Mouse (Mus musculus) stomach, embryonic 15.5 days (tissue): ENCODE results near the gene Ly6g5b. TPM values are rescaled to one million over a fixed set of nuclear protein-coding genes. Genes with fewer than 3 reads are reported as not detected.
A peak's percentile ranks its signal among the peaks of the same experiment; 100 is the strongest.

Experiments
- ATAC-seq: fragments of 200-750 bp; cut with Nextera tagmentation; 2 replicates; pipeline ENCODE4 v1.8.0; 2017; ENCODE audit warnings: low read depth, moderate number of reproducible peaks, moderate TSS enrichment; ENCODE audit not compliant: insufficient read depth, low FRiP score
- H3K27ac ChIP-seq: fragments of 300-500 bp; sonication (generic); 2 replicates; pipeline ENCODE4 v1.5.1; 2015; ENCODE audit warnings: mild to moderate bottlenecking, inconsistent platforms
- H3K27me3 ChIP-seq: fragments of 300-500 bp; sonication (generic); replicated peaks from 2 replicates; pipeline ENCODE4 v1.6.1; 2015; ENCODE audit warnings: inconsistent platforms
- H3K36me3 ChIP-seq: fragments of 300-500 bp; sonication (generic); 2 replicates; pipeline ENCODE4 v1.6.1; 2015; ENCODE audit warnings: inconsistent platforms
- H3K4me1 ChIP-seq: fragments of 300-500 bp; sonication (generic); 2 replicates; pipeline ENCODE4 v1.6.1; 2015; ENCODE audit warnings: inconsistent platforms
- H3K4me2 ChIP-seq: fragments of 300-500 bp; sonication (generic); 2 replicates; pipeline ENCODE4 v1.6.1; 2015; ENCODE audit warnings: mild to moderate bottlenecking, inconsistent platforms
- H3K4me3 ChIP-seq: fragments of 300-500 bp; sonication (generic); replicated peaks from 2 replicates; pipeline ENCODE4 v1.5.1; 2015; ENCODE audit warnings: inconsistent platforms
- H3K9ac ChIP-seq: fragments of 300-500 bp; sonication (generic); 2 replicates; pipeline ENCODE4 v1.6.1; 2015; ENCODE audit warnings: inconsistent platforms
- H3K9me3 ChIP-seq: fragments of 300-500 bp; sonication (generic); 2 replicates; pipeline ENCODE4 v1.6.1; 2016; ENCODE audit warnings: inconsistent platforms
- WGBS: fragments of 180-500 bp; shearing (Covaris S2); methylation state at CpG from one replicate; pipeline ENCODE4 v1.1.7; 2015; 5-methylcytosine and 5-hydroxymethylcytosine counted together
- polyA plus RNA-seq: library from polyadenylated mRNA; unstranded; fragments of >200 nt; fragmentation: Nextera tagmentation; extraction: Ambion mirVana; gene quantifications from 2 replicates; pipeline ENCODE4 v1.2.1, GENCODE M21; 2015

Ly6g5b gene
- polyA plus RNA-seq, 1 experiment from 2014 or later: 0.69 TPM

- WGBS: 75% methylated on average over 3 of the region's 3 CpGs
- ATAC-seq: no peak
- Histone ChIP-seq H3K4me3 (no peak overlapping the region), H3K27me3 (no peaks in the 10 kb centered on the region), H3K4me2 (no peak overlapping the region), H3K9me3 (no peaks in the 10 kb centered on the region), H3K4me1 (0 out of 2 replicates have a peak, but pooled peaks cover 3% of the 10 kb centered on the region), H3K36me3 (no peaks in the 10 kb centered on the region), H3K27ac (no peak overlapping the region), H3K9ac (no peak overlapping the region)
Measured at GRCm38 (mm10) chr17:35083929-35084497, 31.2 kb downstream of the Ly6g5b start.

GRCm38 (mm10) chr17:35082841-35083576 lies 32.2 kb downstream of the Ly6g5b start:
- H3K9me3 ChIP-seq: no peaks in the 10 kb centered on the region
- H3K27me3 ChIP-seq: no peaks in the 10 kb centered on the region
- no peaks in the 10 kb centered on the region for H3K36me3 ChIP-seq
- H3K27ac ChIP-seq: no peak overlapping the region
- H3K4me2 ChIP-seq: no peak overlapping the region
- no peak overlapping the region for H3K4me3 ChIP-seq
- 81% methylated on average over 16 of the region's 16 CpGs for WGBS
- no peak for ATAC-seq
- no peak overlapping the region for H3K9ac ChIP-seq
- H3K4me1 ChIP-seq: 0 out of 2 replicates have a peak, but pooled peaks cover 3% of the 10 kb centered on the region

- Histone ChIP-seq H3K27me3 (no peaks in the 10 kb centered on the region), H3K4me3 (no peak overlapping the region), H3K9me3 (no peaks in the 10 kb centered on the region), H3K9ac (no peak overlapping the region), H3K36me3 (no peaks in the 10 kb centered on the region), H3K27ac (no peak overlapping the region), H3K4me1 (peaks cover 10% of the 10 kb centered on the region), H3K4me2 (no peak overlapping the region)
- ATAC-seq: no peak
- 82% methylated on average over 4 of the region's 4 CpGs for WGBS
Measured at GRCm38 (mm10) chr17:35080710-35081109, 34.5 kb downstream of the Ly6g5b start.

GRCm38 (mm10) chr17:35080248-35080647 lies 35.0 kb downstream of the Ly6g5b start:
- H3K4me3 ChIP-seq: no peak overlapping the region
- peak overlapping the region; percentile 18; the same call in 1 of the 2 replicates for H3K27ac ChIP-seq
- no peaks in the 10 kb centered on the region for H3K36me3 ChIP-seq
- no peaks in the 10 kb centered on the region for H3K9me3 ChIP-seq
- H3K27me3 ChIP-seq: no peaks in the 10 kb centered on the region
- H3K9ac ChIP-seq: no peak overlapping the region
- ATAC-seq: no peak
- 45% methylated on average over 6 of the region's 6 CpGs for WGBS
- H3K4me2 ChIP-seq: 0 out of 2 replicates have a peak overlapping the region, but pooled peaks have one; percentile 8
- peaks cover 10% of the 10 kb centered on the region for H3K4me1 ChIP-seq

- H3K9me3 ChIP-seq: no peaks in the 10 kb centered on the region
- H3K36me3 ChIP-seq: no peaks in the 10 kb centered on the region
- ATAC-seq: peak; percentile 83
- 47% methylated on average over 9 of the region's 9 CpGs for WGBS
- H3K27ac ChIP-seq: peak overlapping the region; percentile 18; the same call in 1 of the 2 replicates
- H3K4me1 ChIP-seq: peaks cover 10% of the 10 kb centered on the region
- H3K9ac ChIP-seq: no peak overlapping the region
- H3K4me2 ChIP-seq: 0 out of 2 replicates have a peak overlapping the region, but pooled peaks have one; percentile 8
- no peak overlapping the region for H3K4me3 ChIP-seq
- no peaks in the 10 kb centered on the region for H3K27me3 ChIP-seq
Measured at GRCm38 (mm10) chr17:35079778-35080177, 35.5 kb downstream of the Ly6g5b start.

- peak within 1 kb of the TSS; percentile 55 for H3K4me2 ChIP-seq
- H3K9ac ChIP-seq: no peak within 1 kb of the TSS
- WGBS: 11% methylated on average over 14 of the region's 14 CpGs
- H3K27me3 ChIP-seq: no peaks in the 10 kb centered on the region
- H3K27ac ChIP-seq: peak within 1 kb of the TSS; percentile 68
- peaks cover 10% of the 10 kb centered on the region for H3K4me1 ChIP-seq
- H3K36me3 ChIP-seq: no peaks in the 10 kb centered on the region
- peak; percentile 49 for ATAC-seq
- H3K9me3 ChIP-seq: no peaks in the 10 kb centered on the region
- H3K4me3 ChIP-seq: peak within 1 kb of the TSS; percentile 32
Measured at GRCm38 (mm10) chr17:35077786-35078233, 37.4 kb downstream of the Ly6g5b start, which contains the start of gene Ly6g6d. Gene Ly6g6d, minus strand, starts transcription at chr17:35078065.

GRCm38 (mm10) chr17:35077285-35077684 lies 37.9 kb downstream of the Ly6g5b start:
- Histone ChIP-seq H3K4me2 (peak overlapping the region; percentile 55), H3K9me3 (no peaks in the 10 kb centered on the region), H3K4me1 (peaks cover 10% of the 10 kb centered on the region), H3K9ac (no peak overlapping the region), H3K27me3 (no peaks in the 10 kb centered on the region), H3K36me3 (no peaks in the 10 kb centered on the region), H3K27ac (peak overlapping the region; percentile 68), H3K4me3 (peak overlapping the region; percentile 32)
- 46% methylated on average over 2 of the region's 2 CpGs for WGBS
- no peak for ATAC-seq

- Histone ChIP-seq H3K9ac (no peak within 1 kb of the TSS), H3K4me1 (peaks cover 10% of the 10 kb centered on the region), H3K4me3 (peak within 1 kb of the TSS; percentile 32), H3K27me3 (no peaks in the 10 kb centered on the region), H3K4me2 (peak within 1 kb of the TSS; percentile 55), H3K27ac (peak within 1 kb of the TSS; percentile 68), H3K9me3 (no peaks in the 10 kb centered on the region), H3K36me3 (no peaks in the 10 kb centered on the region)
- WGBS: 30% methylated on average over 10 of the region's 10 CpGs
- no peak for ATAC-seq
Measured at GRCm38 (mm10) chr17:35076507-35077176, 38.6 kb downstream of the Ly6g5b start, which contains the start of gene Ly6g6e. Gene Ly6g6e, plus strand, starts transcription at chr17:35076902.

GRCm38 (mm10) chr17:35074097-35074496 lies 41.1 kb downstream of the Ly6g5b start:
- Histone ChIP-seq H3K4me3 (no peak overlapping the region), H3K4me1 (peaks cover 7% of the 10 kb centered on the region), H3K9ac (no peak overlapping the region), H3K9me3 (no peaks in the 10 kb centered on the region), H3K27ac (no peak overlapping the region), H3K4me2 (no peak overlapping the region), H3K27me3 (no peaks in the 10 kb centered on the region), H3K36me3 (no peaks in the 10 kb centered on the region)
- no peak for ATAC-seq
- 46% methylated on average over 17 of the region's 17 CpGs for WGBS

- H3K4me1 ChIP-seq: 0 out of 2 replicates have a peak, but pooled peaks cover 2% of the 10 kb centered on the region
- WGBS: 72% methylated on average over 9 of the region's 9 CpGs
- no peaks in the 10 kb centered on the region for H3K36me3 ChIP-seq
Measured at GRCm38 (mm10) chr17:35071454-35071853, 43.8 kb downstream of the Ly6g5b start.

GRCm38 (mm10) chr17:35070556-35071229 lies 44.5 kb downstream of the Ly6g5b start:
- Histone ChIP-seq H3K27ac (peak overlapping the region; percentile 52; the same call in 1 of the 2 replicates), H3K27me3 (0 out of 2 replicates have a peak, but pooled peaks cover 6% of the 10 kb centered on the region), H3K9ac (no peak overlapping the region), H3K4me2 (no peak overlapping the region), H3K36me3 (no peaks in the 10 kb centered on the region), H3K4me1 (peaks cover under 1% of the 10 kb centered on the region; the same call in 1 of the 2 replicates), H3K4me3 (no peak overlapping the region), H3K9me3 (no peaks in the 10 kb centered on the region)
- ATAC-seq: peak; percentile 44; the same call in 1 of the 2 replicates
- WGBS: 35% methylated on average over 6 of the region's 6 CpGs

More at GRCm38 (mm10) chr17:35071454-35071853, 43.8 kb downstream of the Ly6g5b start:
- ATAC-seq: no peak
- Histone ChIP-seq H3K9me3 (no peaks in the 10 kb centered on the region), H3K9ac (no peak overlapping the region), H3K27ac (no peak overlapping the region), H3K27me3 (0 out of 2 replicates have a peak, but pooled peaks cover 5% of the 10 kb centered on the region), H3K4me3 (no peak overlapping the region), H3K4me2 (no peak overlapping the region)
